Comparison of ENCODE assay signal across 14 mouse cellular contexts in genomic region chr11:69010400-69011323, GRCm38 (mm10). TPM values are rescaled to one million over a fixed set of nuclear protein-coding genes. Genes with fewer than 3 reads are reported as not detected.
DNase-seq lines count a peak whose midpoint lies in the region; ATAC-seq and TF ChIP-seq lines count a peak whose summit lies in the region.
"Had no signal": no experiment of that assay in that cellular context is flagged by ENCODE, and none has a peak within 500 bp of the region (broad histone marks: within the 10 kb centered on the region; RNA-seq: fewer than 3 reads in every experiment).

No protein-coding gene starts in this region.

- no peak for DNase-seq in heart, adult 11 months
- no peak for DNase-seq in layer of hippocampus, adult 2 months (ENCODE audit: low spot score in 2 of 2)
- DNase-seq: adrenal gland, postnatal 10 days; cerebellum, adult 8-10 months; lung, adult 18-20 months; thymus, adult 18-20 months had no signal

- H3K36me3 ChIP-seq in heart, embryonic 14.5 days (ENCODE audit: control insufficient read depth, insufficient read depth, low read length), result peaks cover 3% of the 10 kb centered on the region
- no peaks in the 10 kb centered on the region for H3K36me3 ChIP-seq in midbrain, embryonic 12.5 days
- H3K36me3 ChIP-seq in midbrain, embryonic 16.5 days (ENCODE audit: control insufficient read depth, insufficient read depth, low read length), result no peaks in the 10 kb centered on the region
- no peaks in the 10 kb centered on the region for H3K36me3 ChIP-seq in hindbrain, embryonic 15.5 days
- no peaks in the 10 kb centered on the region for H3K36me3 ChIP-seq in neural tube, embryonic 15.5 days
- H3K36me3 ChIP-seq: embryonic facial prominence, embryonic 15.5 days had no signal

- peaks cover 0 to 20% of the 10 kb centered on the region in 2 experiments; a peak in 3 of 4 replicates for H3K4me1 ChIP-seq in heart, embryonic 14.5 days (ENCODE audit: control insufficient read depth in 2 of 2, insufficient read depth in 2 of 2, low read length in 2 of 2)
- H3K4me1 ChIP-seq in midbrain, embryonic 12.5 days, result peaks cover 26% of the 10 kb centered on the region
- peaks cover 15% of the 10 kb centered on the region for H3K4me1 ChIP-seq in midbrain, embryonic 16.5 days (ENCODE audit: control insufficient read depth, insufficient read depth, low read length)
- peaks cover 28% of the 10 kb centered on the region for H3K4me1 ChIP-seq in hindbrain, embryonic 15.5 days (replicated peaks)
- peaks cover 31% of the 10 kb centered on the region for H3K4me1 ChIP-seq in neural tube, embryonic 15.5 days

- H3K27ac ChIP-seq in heart, embryonic 14.5 days (replicated peaks in 1 of 2; ENCODE audit: control insufficient read depth in 1 of 2, insufficient read depth in 1 of 2, low read depth in 2 of 2, low read length in 2 of 2), result peak overlapping the region; percentile 39 to 97; a peak in 3 of 4 replicates
- H3K27ac ChIP-seq in midbrain, embryonic 12.5 days (replicated peaks), result 0 out of 2 replicates have a peak overlapping the region, but pooled peaks have one; percentile 85
- H3K27ac ChIP-seq in midbrain, embryonic 16.5 days (ENCODE audit: low read length), result no peak overlapping the region
- peak overlapping the region; percentile 92; the same call in 1 of the 2 replicates for H3K27ac ChIP-seq in hindbrain, embryonic 15.5 days (replicated peaks)
- no peak overlapping the region for H3K27ac ChIP-seq in neural tube, embryonic 15.5 days (replicated peaks)
- H3K27ac ChIP-seq in layer of hippocampus, adult 2 months, result no peak overlapping the region
- H3K27ac ChIP-seq: embryonic facial prominence, embryonic 15.5 days had no signal

- H3K4me2 ChIP-seq in heart, embryonic 14.5 days (ENCODE audit: low read length), result peak overlapping the region; percentile 84
- no peak overlapping the region for H3K4me2 ChIP-seq in midbrain, embryonic 12.5 days (replicated peaks)
- H3K4me2 ChIP-seq in midbrain, embryonic 16.5 days (ENCODE audit: low read length), result no peak overlapping the region
- peak overlapping the region; percentile 71; the same call in 1 of the 2 replicates for H3K4me2 ChIP-seq in hindbrain, embryonic 15.5 days
- H3K4me2 ChIP-seq in neural tube, embryonic 15.5 days, result peak overlapping the region; percentile 89; the same call in 1 of the 2 replicates

- ATAC-seq in heart, embryonic 14.5 days (ENCODE audit: insufficient number of reproducible peaks, insufficient read depth, low FRiP score, low read depth), result no peak
- no peak for ATAC-seq in midbrain, embryonic 12.5 days (ENCODE audit: low FRiP score, low read depth)
- ATAC-seq in midbrain, embryonic 16.5 days, result no peak
- no peak for ATAC-seq in hindbrain, embryonic 15.5 days (ENCODE audit: low FRiP score, low read depth)
- no peak for ATAC-seq in neural tube, embryonic 15.5 days (ENCODE audit: low FRiP score)
- ATAC-seq: intestine, embryonic 16.5 days had no signal

- no peaks in the 10 kb centered on the region for H3K27me3 ChIP-seq in heart, embryonic 14.5 days (ENCODE audit: control insufficient read depth, insufficient read depth, low read length)
- no peaks in the 10 kb centered on the region for H3K27me3 ChIP-seq in midbrain, embryonic 12.5 days
- no peaks in the 10 kb centered on the region for H3K27me3 ChIP-seq in midbrain, embryonic 16.5 days (ENCODE audit: control insufficient read depth, insufficient read depth, low read depth, low read length)
- no peaks in the 10 kb centered on the region for H3K27me3 ChIP-seq in hindbrain, embryonic 15.5 days
- no peaks in the 10 kb centered on the region for H3K27me3 ChIP-seq in neural tube, embryonic 15.5 days (replicated peaks)
- H3K27me3 ChIP-seq: embryonic facial prominence, embryonic 15.5 days had no signal

- H3K9me3 ChIP-seq in heart, embryonic 14.5 days (ENCODE audit: control insufficient read depth, low read length), result no peaks in the 10 kb centered on the region
- no peaks in the 10 kb centered on the region for H3K9me3 ChIP-seq in midbrain, embryonic 12.5 days
- H3K9me3 ChIP-seq in midbrain, embryonic 16.5 days (replicated peaks; ENCODE audit: control insufficient read depth, low read length, poor library complexity, severe bottlenecking), result no peaks in the 10 kb centered on the region
- H3K9me3 ChIP-seq in hindbrain, embryonic 15.5 days, result no peaks in the 10 kb centered on the region
- H3K9me3 ChIP-seq in neural tube, embryonic 15.5 days (replicated peaks), result no peaks in the 10 kb centered on the region
- H3K9me3 ChIP-seq: embryonic facial prominence, embryonic 15.5 days had no signal

- TF ChIP-seq CTCF in layer of hippocampus, adult 2 months (conservative IDR thresholded peaks at IDR 0.05), result no peak

- WGBS in heart, embryonic 14.5 days, result 77% methylated on average over 15 of the region's 15 CpGs
- WGBS in midbrain, embryonic 12.5 days, result 92% methylated on average over 15 of the region's 15 CpGs
- 92% methylated on average over 15 of the region's 15 CpGs for whole genome bisulfite sequencing in midbrain, embryonic 16.5 days
- WGBS in hindbrain, embryonic 15.5 days, result 93% methylated on average over 15 of the region's 15 CpGs
- 91% methylated on average over 15 of the region's 15 CpGs for WGBS in neural tube, embryonic 15.5 days

- no peak overlapping the region for H3K4me3 ChIP-seq in heart, embryonic 14.5 days (ENCODE audit: control insufficient read depth in 1 of 2, insufficient read depth in 1 of 2, low read depth in 1 of 2, low read length in 2 of 2)
- no peak overlapping the region for H3K4me3 ChIP-seq in midbrain, embryonic 12.5 days
- no peak overlapping the region for H3K4me3 ChIP-seq in midbrain, embryonic 16.5 days (ENCODE audit: low read depth, low read length)
- H3K4me3 ChIP-seq in hindbrain, embryonic 15.5 days, result 0 out of 2 replicates have a peak overlapping the region, but pooled peaks have one; percentile 44
- no peak overlapping the region for H3K4me3 ChIP-seq in neural tube, embryonic 15.5 days (replicated peaks)
- H3K4me3 ChIP-seq in layer of hippocampus, adult 2 months, result no peak overlapping the region

- no peak overlapping the region for H3K9ac ChIP-seq in heart, embryonic 14.5 days (ENCODE audit: low read length)
- H3K9ac ChIP-seq in midbrain, embryonic 12.5 days (replicated peaks), result no peak overlapping the region
- no peak overlapping the region for H3K9ac ChIP-seq in midbrain, embryonic 16.5 days (ENCODE audit: low read depth, low read length)
- H3K9ac ChIP-seq in hindbrain, embryonic 15.5 days, result no peak overlapping the region
- no peak overlapping the region for H3K9ac ChIP-seq in neural tube, embryonic 15.5 days (replicated peaks)
- H3K9ac ChIP-seq: embryonic facial prominence, embryonic 15.5 days had no signal

RNA-seq across cellular contexts. Expression of gene Pfas, which starts 2.4 kb away (rescaled TPM):
- polyA plus RNA-seq in heart, embryonic 14.5 days (2014; fragmentation: Nextera tagmentation; extraction: Ambion mirVana), result 14.3 and 16.5 TPM in 2 replicates
- 34.7 and 38.7 TPM in 2 replicates for polyA plus RNA-seq in midbrain, embryonic 12.5 days (2016; fragmentation: Nextera tagmentation; extraction: Ambion mirVana)
- polyA plus RNA-seq in midbrain, embryonic 16.5 days (2015; fragmentation: Nextera tagmentation; extraction: Ambion mirVana), result 15.8 and 16.8 TPM in 2 replicates
- polyA plus RNA-seq in hindbrain, embryonic 15.5 days (2015; fragmentation: Nextera tagmentation; extraction: Ambion mirVana), result 17.6 and 19.0 TPM in 2 replicates
- polyA plus RNA-seq in neural tube, embryonic 15.5 days (2015; fragmentation: Nextera tagmentation; extraction: Ambion mirVana), result 15.5 and 20.2 TPM in 2 replicates
- 10 to 100 TPM; 27.5 to 27.8 TPM for total RNA-seq in layer of hippocampus, adult 2 months (2021)

RNA-seq across cellular contexts. Expression of gene Ctc1, which starts 5.0 kb away (rescaled TPM):
- polyA plus RNA-seq in heart, embryonic 14.5 days (2014; fragmentation: Nextera tagmentation; extraction: Ambion mirVana), result 38.8 and 43.8 TPM in 2 replicates
- 72.4 and 77.1 TPM in 2 replicates for polyA plus RNA-seq in midbrain, embryonic 12.5 days (2016; fragmentation: Nextera tagmentation; extraction: Ambion mirVana)
- 66.5 and 67.0 TPM in 2 replicates for polyA plus RNA-seq in midbrain, embryonic 16.5 days (2015; fragmentation: Nextera tagmentation; extraction: Ambion mirVana)
- polyA plus RNA-seq in hindbrain, embryonic 15.5 days (2015; fragmentation: Nextera tagmentation; extraction: Ambion mirVana), result 56.4 and 71.2 TPM in 2 replicates
- 53.4 and 55.0 TPM in 2 replicates for polyA plus RNA-seq in neural tube, embryonic 15.5 days (2015; fragmentation: Nextera tagmentation; extraction: Ambion mirVana)
- 10 to 100 TPM; 40.3 to 43.1 TPM for total RNA-seq in layer of hippocampus, adult 2 months (2021)

RNA-seq across cellular contexts. Expression of gene Aurkb, which starts 34.8 kb away (rescaled TPM):
- polyA plus RNA-seq in heart, embryonic 14.5 days (2014; fragmentation: Nextera tagmentation; extraction: Ambion mirVana), result 61.7 and 64.8 TPM in 2 replicates
- 139 and 142 TPM in 2 replicates for polyA plus RNA-seq in midbrain, embryonic 12.5 days (2016; fragmentation: Nextera tagmentation; extraction: Ambion mirVana)
- polyA plus RNA-seq in midbrain, embryonic 16.5 days (2015; fragmentation: Nextera tagmentation; extraction: Ambion mirVana), result 12.6 and 15.4 TPM in 2 replicates
- 28.6 and 36.1 TPM in 2 replicates for polyA plus RNA-seq in hindbrain, embryonic 15.5 days (2015; fragmentation: Nextera tagmentation; extraction: Ambion mirVana)
- polyA plus RNA-seq in neural tube, embryonic 15.5 days (2015; fragmentation: Nextera tagmentation; extraction: Ambion mirVana), result 15.6 and 47.4 TPM in 2 replicates
- under 1 TPM; 0.54 to 0.79 TPM for total RNA-seq in layer of hippocampus, adult 2 months (2021)
- total RNA-seq: gastrocnemius, adult 18-20 months had no signal

RNA-seq across cellular contexts. Expression of gene Rangrf, which starts 35.7 kb away (rescaled TPM):
- 68.8 and 71.8 TPM in 2 replicates for polyA plus RNA-seq in heart, embryonic 14.5 days (2014; fragmentation: Nextera tagmentation; extraction: Ambion mirVana)
- polyA plus RNA-seq in midbrain, embryonic 12.5 days (2016; fragmentation: Nextera tagmentation; extraction: Ambion mirVana), result 39.2 and 42.1 TPM in 2 replicates
- polyA plus RNA-seq in midbrain, embryonic 16.5 days (2015; fragmentation: Nextera tagmentation; extraction: Ambion mirVana), result 23.3 and 24.8 TPM in 2 replicates
- 29.8 and 34.3 TPM in 2 replicates for polyA plus RNA-seq in hindbrain, embryonic 15.5 days (2015; fragmentation: Nextera tagmentation; extraction: Ambion mirVana)
- 33.7 and 33.9 TPM in 2 replicates for polyA plus RNA-seq in neural tube, embryonic 15.5 days (2015; fragmentation: Nextera tagmentation; extraction: Ambion mirVana)
- 10 to 100 TPM; 16.8 to 20.7 TPM for total RNA-seq in layer of hippocampus, adult 2 months (2021)

RNA-seq across cellular contexts. Expression of gene Slc25a35, which starts 42.7 kb away (rescaled TPM):
- polyA plus RNA-seq in heart, embryonic 14.5 days (2014; fragmentation: Nextera tagmentation; extraction: Ambion mirVana), result 1.1 and 1.2 TPM in 2 replicates
- polyA plus RNA-seq in midbrain, embryonic 12.5 days (2016; fragmentation: Nextera tagmentation; extraction: Ambion mirVana), result 1.7 and 1.9 TPM in 2 replicates
- polyA plus RNA-seq in midbrain, embryonic 16.5 days (2015; fragmentation: Nextera tagmentation; extraction: Ambion mirVana), result 1.4 and 1.6 TPM in 2 replicates
- polyA plus RNA-seq in hindbrain, embryonic 15.5 days (2015; fragmentation: Nextera tagmentation; extraction: Ambion mirVana), result 1.7 and 2.1 TPM in 2 replicates
- polyA plus RNA-seq in neural tube, embryonic 15.5 days (2015; fragmentation: Nextera tagmentation; extraction: Ambion mirVana), result 1.9 and 2.1 TPM in 2 replicates
- total RNA-seq in layer of hippocampus, adult 2 months (2021), result 1 to 10 TPM; 5.8 to 6.2 TPM

Comparison
In these comparisons a context has a peak if more than half of its experiments do, and no peak if none do; other contexts are left out.
1. H3K27ac ChIP-seq: peak in heart, embryonic 14.5 days (2 of 2), midbrain, embryonic 12.5 days (single experiment) and hindbrain, embryonic 15.5 days (single experiment); none in midbrain, embryonic 16.5 days (single experiment), neural tube, embryonic 15.5 days (single experiment) and layer of hippocampus, adult 2 months (single experiment).
2. H3K4me2 ChIP-seq: peak in heart, embryonic 14.5 days (single experiment), hindbrain, embryonic 15.5 days (single experiment) and neural tube, embryonic 15.5 days (single experiment); none in midbrain, embryonic 12.5 days (single experiment) and midbrain, embryonic 16.5 days (single experiment).